Mouse (Mus musculus): ENCODE data around the gene Mapkapk3. TPM values are rescaled to one million over a fixed set of nuclear protein-coding genes. Genes with fewer than 3 reads are reported as not detected.

Gene Mapkapk3
- polyA plus RNA-seq, 1 experiment from 2014 or later, result 4.8 TPM

GRCm38 (mm10) chr9:107304383-107304782, 14.7 kb upstream of the Mapkapk3 start:
- 91% methylated on average over 3 of the region's 3 CpGs for WGBS
- no peak for ATAC-seq (ENCODE audit: insufficient read depth, low FRiP score, low TSS enrichment)
- H3K27ac ChIP-seq (ENCODE audit: low read depth, low read length), result no peak overlapping the region

GRCm38 (mm10) chr9:107303900-107304299, 14.2 kb upstream of the Mapkapk3 start:
- no peaks in the 10 kb centered on the region for H3K27me3 ChIP-seq (ENCODE audit: control insufficient read depth, insufficient read depth, low read length)
- no peaks in the 10 kb centered on the region for H3K9me3 ChIP-seq (ENCODE audit: control insufficient read depth, low read length)
- ATAC-seq (ENCODE audit: insufficient read depth, low FRiP score, low TSS enrichment), result no peak
- no peaks in the 10 kb centered on the region for H3K4me1 ChIP-seq (ENCODE audit: control insufficient read depth, insufficient read depth, low read length)
- 83% methylated on average over 5 of the region's 5 CpGs for WGBS
- H3K36me3 ChIP-seq (ENCODE audit: control insufficient read depth, insufficient read depth, low read length), result no peaks in the 10 kb centered on the region
- no peak overlapping the region for H3K27ac ChIP-seq (ENCODE audit: low read depth, low read length)
- no peak overlapping the region for H3K4me2 ChIP-seq (ENCODE audit: low read depth)
- H3K9ac ChIP-seq (ENCODE audit: low read length), result no peak overlapping the region
- H3K4me3 ChIP-seq (ENCODE audit: low read depth, low read length), result no peak overlapping the region
- no peak for DNase-seq (ENCODE audit: low spot score)

More at GRCm38 (mm10) chr9:107304383-107304782, 14.7 kb upstream of the Mapkapk3 start:
- no peak for DNase-seq (ENCODE audit: low spot score)
- H3K9ac ChIP-seq (ENCODE audit: low read length), result no peak overlapping the region
- no peaks in the 10 kb centered on the region for H3K9me3 ChIP-seq (ENCODE audit: control insufficient read depth, low read length)
- H3K27me3 ChIP-seq (ENCODE audit: control insufficient read depth, insufficient read depth, low read length), result no peaks in the 10 kb centered on the region
- no peaks in the 10 kb centered on the region for H3K36me3 ChIP-seq (ENCODE audit: control insufficient read depth, insufficient read depth, low read length)
- no peak overlapping the region for H3K4me3 ChIP-seq (ENCODE audit: low read depth, low read length)
- no peaks in the 10 kb centered on the region for H3K4me1 ChIP-seq (ENCODE audit: control insufficient read depth, insufficient read depth, low read length)
- no peak overlapping the region for H3K4me2 ChIP-seq (ENCODE audit: low read depth)

- no peaks in the 10 kb centered on the region for H3K4me1 ChIP-seq (ENCODE audit: control insufficient read depth, insufficient read depth, low read length)
- DNase-seq (ENCODE audit: low spot score) (no peak), ATAC-seq (ENCODE audit: insufficient read depth, low FRiP score, low TSS enrichment) (no peak)
- H3K4me2 ChIP-seq (ENCODE audit: low read depth), result no peak overlapping the region
- no peaks in the 10 kb centered on the region for H3K9me3 ChIP-seq (ENCODE audit: control insufficient read depth, low read length)
- H3K36me3 ChIP-seq (ENCODE audit: control insufficient read depth, insufficient read depth, low read length), result no peaks in the 10 kb centered on the region
- H3K27me3 ChIP-seq (ENCODE audit: control insufficient read depth, insufficient read depth, low read length), result no peaks in the 10 kb centered on the region
- WGBS, result 82% methylated on average over 9 of the region's 9 CpGs
- no peak overlapping the region for H3K27ac ChIP-seq (ENCODE audit: low read depth, low read length)
- no peak overlapping the region for H3K9ac ChIP-seq (ENCODE audit: low read length)
- H3K4me3 ChIP-seq (ENCODE audit: low read depth, low read length), result no peak overlapping the region
Observed at GRCm38 (mm10) chr9:107303121-107303820, 13.6 kb upstream of the Mapkapk3 start.

- Histone ChIP-seq H3K27ac (ENCODE audit: low read depth, low read length) (no peak overlapping the region), H3K36me3 (ENCODE audit: control insufficient read depth, insufficient read depth, low read length) (no peaks in the 10 kb centered on the region), H3K4me1 (ENCODE audit: control insufficient read depth, insufficient read depth, low read length) (no peaks in the 10 kb centered on the region), H3K4me2 (ENCODE audit: low read depth) (no peak overlapping the region), H3K4me3 (ENCODE audit: low read depth, low read length) (no peak overlapping the region), H3K9me3 (ENCODE audit: control insufficient read depth, low read length) (no peaks in the 10 kb centered on the region), H3K27me3 (ENCODE audit: control insufficient read depth, insufficient read depth, low read length) (no peaks in the 10 kb centered on the region), H3K9ac (ENCODE audit: low read length) (no peak overlapping the region)
- DNase-seq (ENCODE audit: low spot score), result no peak
- no peak for ATAC-seq (ENCODE audit: insufficient read depth, low FRiP score, low TSS enrichment)
- 82% methylated on average over 7 of the region's 7 CpGs for WGBS
Observed at GRCm38 (mm10) chr9:107302592-107302991, 12.9 kb upstream of the Mapkapk3 start.

GRCm38 (mm10) chr9:107301554-107302331, 12.1 kb upstream of the Mapkapk3 start:
- Histone ChIP-seq H3K27ac (ENCODE audit: low read depth, low read length) (no peak overlapping the region), H3K9me3 (ENCODE audit: control insufficient read depth, low read length) (no peaks in the 10 kb centered on the region), H3K4me1 (ENCODE audit: control insufficient read depth, insufficient read depth, low read length) (peaks cover 6% of the 10 kb centered on the region; the same call in 1 of the 2 replicates), H3K27me3 (ENCODE audit: control insufficient read depth, insufficient read depth, low read length) (no peaks in the 10 kb centered on the region), H3K4me3 (ENCODE audit: low read depth, low read length) (no peak overlapping the region), H3K4me2 (ENCODE audit: low read depth) (no peak overlapping the region), H3K36me3 (ENCODE audit: control insufficient read depth, insufficient read depth, low read length) (no peaks in the 10 kb centered on the region), H3K9ac (ENCODE audit: low read length) (no peak overlapping the region)
- WGBS, result 84% methylated on average over 17 of the region's 17 CpGs
- DNase-seq (ENCODE audit: low spot score) (no peak), ATAC-seq (ENCODE audit: insufficient read depth, low FRiP score, low TSS enrichment) (no peak)

- no peak for ATAC-seq (ENCODE audit: insufficient read depth, low FRiP score, low TSS enrichment)
- H3K9ac ChIP-seq (ENCODE audit: low read length), result no peak overlapping the region
- H3K4me3 ChIP-seq (ENCODE audit: low read depth, low read length), result no peak overlapping the region
- no peak for DNase-seq (ENCODE audit: low spot score)
- 95% methylated on average over 30 of the region's 30 CpGs for WGBS
- no peaks in the 10 kb centered on the region for H3K27me3 ChIP-seq (ENCODE audit: control insufficient read depth, insufficient read depth, low read length)
- no peaks in the 10 kb centered on the region for H3K36me3 ChIP-seq (ENCODE audit: control insufficient read depth, insufficient read depth, low read length)
- no peak overlapping the region for H3K27ac ChIP-seq (ENCODE audit: low read depth, low read length)
- peaks cover 6% of the 10 kb centered on the region; the same call in 1 of the 2 replicates for H3K4me1 ChIP-seq (ENCODE audit: control insufficient read depth, insufficient read depth, low read length)
- no peaks in the 10 kb centered on the region for H3K9me3 ChIP-seq (ENCODE audit: control insufficient read depth, low read length)
- H3K4me2 ChIP-seq (ENCODE audit: low read depth), result no peak overlapping the region
Observed at GRCm38 (mm10) chr9:107300224-107300973, 10.7 kb upstream of the Mapkapk3 start.

GRCm38 (mm10) chr9:107299783-107300182, 10.1 kb upstream of the Mapkapk3 start:
- peaks cover 6% of the 10 kb centered on the region; the same call in 1 of the 2 replicates for H3K4me1 ChIP-seq (ENCODE audit: control insufficient read depth, insufficient read depth, low read length)
- H3K4me2 ChIP-seq (ENCODE audit: low read depth), result no peak overlapping the region
- no peaks in the 10 kb centered on the region for H3K9me3 ChIP-seq (ENCODE audit: control insufficient read depth, low read length)
- H3K9ac ChIP-seq (ENCODE audit: low read length), result no peak overlapping the region
- DNase-seq (ENCODE audit: low spot score) (no peak), ATAC-seq (ENCODE audit: insufficient read depth, low FRiP score, low TSS enrichment) (no peak)
- no peaks in the 10 kb centered on the region for H3K36me3 ChIP-seq (ENCODE audit: control insufficient read depth, insufficient read depth, low read length)
- H3K27ac ChIP-seq (ENCODE audit: low read depth, low read length), result no peak overlapping the region
- H3K4me3 ChIP-seq (ENCODE audit: low read depth, low read length), result no peak overlapping the region
- 87% methylated on average over 7 of the region's 7 CpGs for WGBS
- H3K27me3 ChIP-seq (ENCODE audit: control insufficient read depth, insufficient read depth, low read length), result no peaks in the 10 kb centered on the region

GRCm38 (mm10) chr9:107298876-107299275, 9.2 kb upstream of the Mapkapk3 start:
- ATAC-seq (ENCODE audit: insufficient read depth, low FRiP score, low TSS enrichment) (no peak), DNase-seq (ENCODE audit: low spot score) (no peak)
- H3K9me3 ChIP-seq (ENCODE audit: control insufficient read depth, low read length), result no peaks in the 10 kb centered on the region
- H3K4me1 ChIP-seq (ENCODE audit: control insufficient read depth, insufficient read depth, low read length), result peaks cover 6% of the 10 kb centered on the region; the same call in 1 of the 2 replicates
- WGBS, result 88% methylated on average over 6 of the region's 6 CpGs
- no peak overlapping the region for H3K4me3 ChIP-seq (ENCODE audit: low read depth, low read length)
- no peak overlapping the region for H3K9ac ChIP-seq (ENCODE audit: low read length)
- no peaks in the 10 kb centered on the region for H3K27me3 ChIP-seq (ENCODE audit: control insufficient read depth, insufficient read depth, low read length)
- H3K36me3 ChIP-seq (ENCODE audit: control insufficient read depth, insufficient read depth, low read length), result no peaks in the 10 kb centered on the region
- no peak overlapping the region for H3K27ac ChIP-seq (ENCODE audit: low read depth, low read length)
- H3K4me2 ChIP-seq (ENCODE audit: low read depth), result no peak overlapping the region
